Mouse (Mus musculus) stomach, postnatal 0 days (tissue): Measurements from ENCODE around the gene Fzd10.

ENCODE experiments used
- CTCF ChIP-seq: IDR thresholded peaks from 2 replicates; pipeline ENCODE4 v1.5.1; 2016; ENCODE audit warnings: antibody characterized with exemption, low read depth, mild to moderate bottlenecking, moderate library complexity
- EP300 ChIP-seq: optimal IDR thresholded peaks from 2 replicates; pipeline ENCODE3; 2016; ENCODE audit warnings: antibody characterized with exemption

DNA sequence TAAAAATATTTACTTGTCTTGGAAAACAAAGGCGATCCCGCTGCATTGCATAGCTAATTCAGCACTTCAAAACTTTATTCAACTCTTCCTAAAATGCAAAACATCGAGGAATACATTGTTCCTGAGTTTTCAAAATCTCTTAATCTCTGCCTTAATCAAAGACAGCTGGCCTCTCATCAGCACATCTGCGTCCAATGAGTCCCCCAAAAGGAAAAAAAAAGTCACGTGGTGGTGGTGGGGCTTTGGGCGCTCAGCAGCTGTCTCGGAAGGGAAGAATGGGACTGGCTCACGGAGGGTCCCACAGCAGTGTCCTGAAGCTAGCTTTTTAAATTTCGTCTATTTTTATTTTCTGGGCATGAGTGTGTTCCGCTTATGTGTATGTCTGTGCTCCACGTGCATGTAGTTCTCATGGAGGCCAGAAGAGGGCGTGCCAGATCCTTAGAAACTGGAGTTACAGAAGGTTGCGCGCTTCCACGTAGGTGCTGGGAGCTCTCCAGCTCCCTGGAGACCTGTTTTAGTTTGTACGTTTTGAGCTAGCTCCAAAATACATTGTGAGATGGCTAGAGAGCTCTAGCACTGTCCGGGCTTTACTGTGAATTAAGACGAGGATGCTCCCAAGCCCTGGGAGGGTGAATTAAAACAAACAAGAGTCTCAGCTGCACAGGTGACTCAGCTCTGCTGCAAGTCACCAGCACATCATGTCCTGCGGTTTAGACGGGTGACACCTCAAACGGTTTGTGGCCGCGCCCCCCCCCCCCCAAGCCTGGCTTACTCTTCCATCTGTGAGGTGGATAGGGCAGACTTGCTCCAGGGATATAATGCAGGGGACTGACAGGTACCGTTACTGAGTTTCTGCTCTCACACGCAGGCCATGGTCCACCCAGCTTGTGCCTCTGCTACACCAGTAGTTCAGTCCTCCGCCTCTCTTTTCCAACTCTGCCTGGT, 36.7 kb downstream of the Fzd10 start:
- TF ChIP-seq CTCF (peak; percentile 32), EP300 (no peak)
